Mouse (Mus musculus) midbrain, embryonic 16.5 days (tissue): ENCODE data around the gene Gltp. TPM values are rescaled to one million over a fixed set of nuclear protein-coding genes. Genes with fewer than 3 reads are reported as not detected.

Experiments used
- ATAC-seq: fragments of 200-750 bp; cut with Nextera tagmentation; 2 replicates; pipeline ENCODE4 v1.8.0; 2017; ENCODE audit warnings: moderate TSS enrichment
- H3K27ac ChIP-seq: fragments of 300-500 bp; sonication (generic); 2 replicates; pipeline ENCODE4 v1.5.1; 2014; ENCODE audit warnings: mild to moderate bottlenecking, low read length, mixed read lengths
- H3K27me3 ChIP-seq: fragments of 300-500 bp; sonication (generic); 2 replicates; pipeline ENCODE4 v1.6.1; 2014; ENCODE audit warnings: low read depth, low read length, mixed read lengths; ENCODE audit not compliant: control insufficient read depth, insufficient read depth
- H3K36me3 ChIP-seq: fragments of 300-500 bp; sonication (generic); 2 replicates; pipeline ENCODE4 v1.6.1; 2014; ENCODE audit warnings: mild to moderate bottlenecking, low read length, moderate library complexity, mixed read lengths; ENCODE audit not compliant: control insufficient read depth, insufficient read depth
- H3K4me1 ChIP-seq: fragments of 300-500 bp; sonication (generic); 2 replicates; pipeline ENCODE4 v1.6.1; 2014; ENCODE audit warnings: mild to moderate bottlenecking, low read length, mixed read lengths; ENCODE audit not compliant: control insufficient read depth, insufficient read depth
- H3K4me2 ChIP-seq: fragments of 300-500 bp; sonication (generic); 2 replicates; pipeline ENCODE4 v1.6.1; 2014; ENCODE audit warnings: mild to moderate bottlenecking, low read length, mixed read lengths
- H3K4me3 ChIP-seq: fragments of 300-500 bp; sonication (generic); 2 replicates; pipeline ENCODE4 v1.5.1; 2014; ENCODE audit warnings: low read depth, mild to moderate bottlenecking, low read length, moderate library complexity, mixed read lengths
- H3K9ac ChIP-seq: fragments of 300-500 bp; sonication (generic); 2 replicates; pipeline ENCODE4 v1.6.1; 2014; ENCODE audit warnings: low read depth, low read length, mixed read lengths
- H3K9me3 ChIP-seq: fragments of 300-500 bp; sonication (generic); replicated peaks from 2 replicates; pipeline ENCODE4 v1.6.1; 2014; ENCODE audit warnings: mild to moderate bottlenecking, low read length, mixed read lengths; ENCODE audit not compliant: control insufficient read depth, poor library complexity, severe bottlenecking
- WGBS: fragments of 180-500 bp; shearing (Covaris S2); extraction: QIAGEN DNeasy Blood & Tissue Kit; methylation state at CpG from one replicate; pipeline ENCODE4 v1.1.7; 2014; 5-methylcytosine and 5-hydroxymethylcytosine counted together
- polyA plus RNA-seq: library from polyadenylated mRNA; unstranded; fragments of >200 nt; fragmentation: Nextera tagmentation; extraction: Ambion mirVana; gene quantifications from 2 replicates; pipeline ENCODE4 v1.2.1, GENCODE M21; 2015

The Gltp gene
- polyA plus RNA-seq, 1 experiment from 2014 or later = 39.4 TPM

- no peaks in the 10 kb centered on the region; the same call in 1 of the 2 replicates for H3K27me3 ChIP-seq
- peaks cover 7% of the 10 kb centered on the region for H3K4me1 ChIP-seq
- H3K4me3 ChIP-seq = no peak overlapping the region
- no peak overlapping the region for H3K9ac ChIP-seq
- WGBS = 96% methylated on average over 21 of the region's 21 CpGs
- H3K36me3 ChIP-seq = peaks cover 12% of the 10 kb centered on the region
- no peaks in the 10 kb centered on the region for H3K9me3 ChIP-seq
- no peak overlapping the region for H3K27ac ChIP-seq
- ATAC-seq = no peak
- H3K4me2 ChIP-seq = no peak overlapping the region
Observed at GRCm38 (mm10) chr5:114709357-114709756, 18.6 kb upstream of the Gltp start.

DNA sequence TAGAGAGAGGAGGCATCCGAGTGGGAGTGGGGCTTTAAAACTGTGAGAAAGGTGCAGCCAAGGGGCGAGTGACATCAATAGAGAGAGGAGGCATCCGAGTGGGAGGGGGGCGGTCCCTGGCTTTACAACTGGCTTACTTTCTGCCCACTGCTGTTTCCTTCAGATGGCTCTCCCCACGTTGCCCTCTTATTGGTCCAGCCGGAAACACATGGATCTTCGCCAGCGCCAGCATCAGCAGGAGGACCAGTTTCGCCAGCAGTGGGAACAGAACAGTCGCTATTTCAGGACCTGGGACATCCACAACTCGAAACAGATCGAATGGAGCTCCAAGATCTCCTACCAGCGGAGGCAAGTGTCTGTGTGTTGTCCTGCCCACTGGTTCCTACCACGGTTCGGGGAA is 17.7 kb upstream of the Gltp start:
- Histone ChIP-seq H3K27ac (no peak overlapping the region), H3K9ac (peak overlapping the region; percentile 66; the same call in 1 of the 2 replicates), H3K36me3 (peaks cover 9% of the 10 kb centered on the region), H3K4me2 (peak overlapping the region; percentile 80), H3K9me3 (no peaks in the 10 kb centered on the region), H3K4me1 (peaks cover 7% of the 10 kb centered on the region), H3K4me3 (peak overlapping the region; percentile 58), H3K27me3 (no peaks in the 10 kb centered on the region; the same call in 1 of the 2 replicates)
- no peak for ATAC-seq
- 53% methylated on average over 15 of the region's 15 CpGs for WGBS

DNA sequence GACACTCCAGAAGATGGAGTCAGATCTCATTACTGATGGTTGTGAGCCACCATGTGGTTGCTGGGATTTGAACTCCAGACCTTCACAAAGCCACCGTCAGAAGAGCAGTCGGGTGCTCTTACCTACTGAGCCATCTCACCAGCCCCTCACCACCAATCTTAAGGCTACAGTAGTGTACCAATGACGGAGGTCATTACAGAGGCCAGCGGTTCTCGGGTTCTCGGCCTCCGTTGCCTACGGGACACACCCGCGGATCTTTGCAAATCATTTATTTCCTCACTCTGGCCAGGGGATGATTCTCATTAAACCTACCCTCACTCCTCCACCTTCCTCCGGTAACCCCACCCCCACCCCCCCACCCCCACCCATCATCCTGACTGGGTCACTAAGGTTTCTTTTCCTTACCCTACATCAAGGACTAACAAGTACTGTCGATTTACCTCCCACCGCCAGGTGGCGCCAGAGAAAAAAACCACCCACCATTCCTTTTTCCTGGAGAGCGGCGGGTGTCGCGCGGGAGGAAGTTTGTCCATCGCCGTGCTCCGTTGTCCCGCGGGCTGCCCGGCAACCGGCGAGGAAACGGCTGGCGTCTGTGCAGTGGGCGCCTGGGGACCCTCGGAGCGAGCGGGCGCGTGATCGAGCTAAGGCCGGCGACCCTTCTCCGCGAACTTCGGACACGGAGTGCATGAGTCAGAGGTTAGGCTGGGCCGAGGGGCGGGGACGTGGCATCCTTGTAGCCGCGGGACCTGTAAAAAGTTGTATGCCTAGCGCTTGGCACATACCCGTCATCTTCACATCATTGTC is 16.7 kb upstream of the Gltp start, which contains the start of gene Tchp:
Gene Tchp, plus strand, starts transcription at position 496 of the 804 bp plus-strand sequence.
- Histone ChIP-seq H3K36me3 (peaks cover 9% of the 10 kb centered on the region), H3K4me2 (peak within 1 kb of the TSS; percentile 80), H3K9me3 (no peaks in the 10 kb centered on the region), H3K4me1 (peaks cover 7% of the 10 kb centered on the region), H3K9ac (peak within 1 kb of the TSS; percentile 66), H3K4me3 (peak within 1 kb of the TSS; percentile 58), H3K27me3 (no peaks in the 10 kb centered on the region; the same call in 1 of the 2 replicates), H3K27ac (no peak within 1 kb of the TSS)
- peak; percentile 86 for ATAC-seq
- WGBS = 5% methylated on average over 49 of the region's 49 CpGs

DNA sequence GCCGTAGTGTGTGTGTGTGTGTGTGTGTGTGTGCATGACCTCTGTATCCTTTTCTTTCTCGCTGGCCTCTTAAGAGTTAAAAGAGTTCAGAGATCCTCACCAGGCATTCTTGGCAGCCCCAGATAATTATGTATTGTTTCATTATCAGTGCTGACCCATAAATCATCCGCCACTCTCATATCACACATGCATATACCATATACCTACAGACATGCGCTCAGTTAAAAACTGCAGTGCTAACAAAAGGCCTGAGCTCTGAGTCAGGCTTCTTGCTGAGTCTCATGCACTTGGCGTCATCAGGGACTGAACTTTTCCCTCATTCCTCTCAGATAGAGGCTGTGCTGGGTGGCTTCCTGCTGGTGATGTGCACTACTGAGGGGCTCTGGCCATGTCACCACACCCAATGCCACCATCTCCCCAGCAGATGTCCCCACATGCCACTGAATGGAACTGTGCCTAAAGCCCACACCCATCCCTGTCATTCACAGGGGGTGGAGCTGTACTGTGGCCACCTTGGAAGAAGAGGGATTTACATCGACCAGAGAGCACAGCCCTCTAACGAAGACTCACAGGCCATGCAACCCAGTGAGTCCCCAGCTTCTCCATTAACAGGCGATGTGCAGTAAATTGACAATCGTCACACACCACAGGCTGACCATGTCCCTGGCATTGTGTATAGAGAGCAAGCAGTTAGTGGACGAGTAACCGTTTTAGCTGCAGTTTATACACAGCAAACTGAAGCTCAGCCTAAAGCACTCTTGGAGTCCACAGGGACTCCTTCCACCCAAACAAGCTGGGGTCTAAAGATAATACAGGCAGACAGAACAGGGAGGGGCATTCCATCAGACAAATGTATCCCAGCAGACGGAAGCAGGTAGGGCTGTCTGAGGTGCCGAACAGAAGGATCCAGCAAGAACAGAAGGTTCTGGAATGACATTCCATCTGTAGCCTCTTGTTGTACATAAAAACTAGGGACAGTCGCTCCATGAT is 11.9 kb upstream of the Gltp start:
- Histone ChIP-seq H3K9me3 (no peaks in the 10 kb centered on the region), H3K9ac (0 out of 2 replicates have a peak overlapping the region, but pooled peaks have one; percentile 6), H3K4me3 (no peak overlapping the region), H3K27ac (no peak overlapping the region), H3K36me3 (no peaks in the 10 kb centered on the region), H3K27me3 (no peaks in the 10 kb centered on the region; the same call in 1 of the 2 replicates), H3K4me2 (no peak overlapping the region), H3K4me1 (no peaks in the 10 kb centered on the region)
- ATAC-seq = 0 out of 2 replicates have a peak, but pooled peaks have one; percentile 59
- 67% methylated on average over 14 of the region's 14 CpGs for WGBS

- Histone ChIP-seq H3K4me2 (no peak overlapping the region), H3K36me3 (no peaks in the 10 kb centered on the region), H3K27ac (no peak overlapping the region), H3K9ac (no peak overlapping the region), H3K27me3 (no peaks in the 10 kb centered on the region), H3K9me3 (no peaks in the 10 kb centered on the region), H3K4me1 (no peaks in the 10 kb centered on the region), H3K4me3 (no peak overlapping the region)
- 79% methylated on average over 7 of the region's 7 CpGs for WGBS
- no peak for ATAC-seq
Observed at GRCm38 (mm10) chr5:114699015-114699414, 8.2 kb upstream of the Gltp start.

DNA sequence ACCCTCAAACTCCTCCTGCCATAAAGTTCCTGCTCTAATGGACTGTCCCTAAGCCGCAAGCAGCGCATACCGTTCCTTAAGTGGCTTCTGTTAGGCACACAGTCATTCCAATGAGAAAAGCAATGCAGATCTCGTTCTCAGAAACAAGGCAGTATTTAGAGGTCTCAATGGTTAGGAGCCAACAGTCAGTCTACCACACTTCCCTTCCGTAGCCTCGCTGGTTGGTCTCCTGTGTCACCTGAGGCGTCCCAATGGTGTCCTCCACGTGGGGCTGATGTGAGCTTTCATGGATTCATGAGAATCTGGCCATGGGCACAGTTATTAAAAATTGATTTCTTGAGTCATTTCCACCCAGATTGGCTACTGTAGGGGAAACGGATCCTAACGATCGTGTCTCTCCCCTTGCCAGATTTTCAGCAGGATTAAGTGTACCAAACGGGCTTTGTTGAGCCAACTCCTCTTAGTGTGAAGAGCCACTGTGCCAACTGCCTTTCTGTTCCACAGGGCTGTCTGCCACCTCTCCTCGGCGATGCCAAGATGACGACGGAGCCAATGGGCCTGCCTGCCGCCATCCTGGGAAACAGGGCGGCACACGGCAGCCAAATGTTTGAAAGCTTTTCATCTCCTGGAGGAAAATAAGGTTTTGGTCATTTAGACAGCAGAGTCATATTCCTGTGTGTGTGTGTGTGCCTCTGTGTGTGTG is 7.4 kb upstream of the Gltp start:
- no peaks in the 10 kb centered on the region for H3K9me3 ChIP-seq
- H3K27ac ChIP-seq = no peak overlapping the region
- H3K9ac ChIP-seq = no peak overlapping the region
- 80% methylated on average over 19 of the region's 19 CpGs for WGBS
- no peaks in the 10 kb centered on the region for H3K36me3 ChIP-seq
- no peak overlapping the region for H3K4me3 ChIP-seq
- H3K4me1 ChIP-seq = no peaks in the 10 kb centered on the region
- no peaks in the 10 kb centered on the region for H3K27me3 ChIP-seq
- no peak for ATAC-seq
- H3K4me2 ChIP-seq = no peak overlapping the region

GRCm38 (mm10) chr5:114696939-114697338 is 6.2 kb upstream of the Gltp start:
- ATAC-seq = no peak
- Histone ChIP-seq H3K4me1 (no peaks in the 10 kb centered on the region), H3K36me3 (no peaks in the 10 kb centered on the region), H3K27ac (no peak overlapping the region), H3K4me2 (no peak overlapping the region), H3K4me3 (no peak overlapping the region), H3K27me3 (no peaks in the 10 kb centered on the region), H3K9me3 (no peaks in the 10 kb centered on the region), H3K9ac (no peak overlapping the region)
- WGBS = 89% methylated on average over 17 of the region's 17 CpGs

- Histone ChIP-seq H3K36me3 (no peaks in the 10 kb centered on the region), H3K4me2 (no peak overlapping the region), H3K9me3 (no peaks in the 10 kb centered on the region), H3K27ac (no peak overlapping the region), H3K9ac (no peak overlapping the region), H3K4me3 (no peak overlapping the region), H3K27me3 (no peaks in the 10 kb centered on the region), H3K4me1 (peaks cover 4% of the 10 kb centered on the region)
- no peak for ATAC-seq
- 71% methylated on average over 5 of the region's 5 CpGs for WGBS
Observed at GRCm38 (mm10) chr5:114695775-114696174, 5.0 kb upstream of the Gltp start.
